Mouse (Mus musculus): ENCODE data around the gene Smurf1.

DNA sequence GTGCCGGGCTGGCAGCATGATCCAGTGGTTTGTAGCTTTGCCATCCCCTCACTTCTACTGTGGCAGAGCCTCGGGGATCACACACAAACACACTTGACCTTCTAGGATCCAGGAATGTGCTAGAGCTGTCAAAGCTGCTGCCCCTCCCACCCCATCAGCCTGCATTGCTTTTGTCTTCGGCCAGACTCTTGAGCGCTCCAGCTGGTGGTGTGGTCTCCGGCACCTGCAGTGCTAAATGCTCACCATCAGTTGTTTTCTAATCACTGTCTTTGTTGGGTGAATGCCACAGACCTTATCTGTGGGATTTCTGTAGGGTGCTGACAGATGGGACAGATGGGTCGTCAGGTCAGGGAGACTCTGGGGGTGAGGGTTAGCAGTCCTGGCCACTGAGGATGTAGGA lies 109.7 kb downstream of the Smurf1 start:
- no peak for TF ChIP-seq CTCF (IDR thresholded peaks at IDR 0.05; ENCODE audit: low read depth, low read length)
- peak; percentile 65; the same call in 1 of the 2 replicates for TF ChIP-seq EP300 (IDR thresholded peaks at IDR 0.05; ENCODE audit: insufficient read depth, low read depth, low read length)

Measured in ES-Bruce4 (cell line).